Mouse (Mus musculus) mouse embryonic stem cell (cell line): Measurements from ENCODE around the gene Ick.

Source experiments
- in situ Hi-C, 2 experiments: fragments of 300-500 bp; cut with MboI; formaldehyde crosslinking; loops; 1 replicate in 1 of 2; 3 replicates in 1 of 2; pipeline ENCODE4 v1.14.3; 2019 to 2020; ENCODE audit warnings: low sequenced_read_pairs in 2 of 2, low pct_unique_long_range_greater_than_20kb in 1 of 2, mixed read lengths in 1 of 2; ENCODE audit not compliant: unreplicated experiment in 1 of 2

Ick gene

GRCm38 (mm10) chr9:78212341-78213049 is 103.5 kb downstream of the Ick start:
- in situ Hi-C loops = no loop called here

- in situ Hi-C loops = no loop called here
These were observed 108.1 kb downstream of the Ick start for GRCm38 (mm10) chr9:78217074-78217473.
